Mouse (Mus musculus): ENCODE results near the gene Zfp414.
"Not testable (repeated sequence)": the region's sequence is repeated elsewhere in the genome, so short reads cannot be mapped to it uniquely, and the experiment has no call there.

Gene Zfp414

GRCm38 (mm10) chr17:33628621-33629486 is at the start of gene Zfp414:
Zfp414 (plus strand) TSS chr17:33629090.
- in situ Hi-C loops (cut with MseI, MboI) = no loop called here

- in situ Hi-C loops (cut with MseI, MboI) = no loop called here
Observed at GRCm38 (mm10) chr17:33584061-33584460, 44.8 kb upstream of the Zfp414 start.

GRCm38 (mm10) chr17:33586011-33586410 is 42.9 kb upstream of the Zfp414 start:
- in situ Hi-C loops (cut with MseI, MboI) = no loop called here

- in situ Hi-C loops (cut with MseI, MboI) = no loop called here
Observed at GRCm38 (mm10) chr17:33597271-33597670, 31.6 kb upstream of the Zfp414 start.

- in situ Hi-C loops (cut with MseI, MboI) = no loop called here
Observed at GRCm38 (mm10) chr17:33598506-33598905, 30.4 kb upstream of the Zfp414 start.

- in situ Hi-C loops (cut with MseI, MboI) = no loop called here
Observed at GRCm38 (mm10) chr17:33599836-33600475, 28.9 kb upstream of the Zfp414 start.

- in situ Hi-C loops (cut with MseI, MboI) = no loop called here
Observed at GRCm38 (mm10) chr17:33600831-33601230, 28.1 kb upstream of the Zfp414 start.

- in situ Hi-C loops (cut with MseI, MboI) = no loop called here
Observed at GRCm38 (mm10) chr17:33601947-33602346, 26.9 kb upstream of the Zfp414 start.

GRCm38 (mm10) chr17:33607273-33607672 is 21.6 kb upstream of the Zfp414 start:
- in situ Hi-C loops (cut with MseI, MboI) = no loop called here

- in situ Hi-C loops (cut with MseI, MboI) = no loop called here
Observed at GRCm38 (mm10) chr17:33610548-33610947, 18.3 kb upstream of the Zfp414 start.

GRCm38 (mm10) chr17:33613726-33614125 is 15.2 kb upstream of the Zfp414 start:
- in situ Hi-C loops (cut with MseI, MboI) = not testable (repeated sequence)

GRCm38 (mm10) chr17:33627281-33627680 is 1.6 kb upstream of the Zfp414 start:
- in situ Hi-C loops (cut with MseI, MboI) = no loop called here

- in situ Hi-C loops (cut with MseI, MboI) = no loop called here
Observed at GRCm38 (mm10) chr17:33629487-33630125, 716 bp downstream of the Zfp414 start.

GRCm38 (mm10) chr17:33630171-33630895 is 1.4 kb downstream of the Zfp414 start:
- in situ Hi-C loops (cut with MseI, MboI) = no loop called here

- in situ Hi-C loops (cut with MseI, MboI) = no loop called here
Observed at GRCm38 (mm10) chr17:33631236-33631635, 2.3 kb downstream of the Zfp414 start.

GRCm38 (mm10) chr17:33631796-33632195 is 2.9 kb downstream of the Zfp414 start:
- in situ Hi-C loops (cut with MseI, MboI) = no loop called here

GRCm38 (mm10) chr17:33637038-33637437 is 8.1 kb downstream of the Zfp414 start:
- in situ Hi-C loops (cut with MseI, MboI) = no loop called here

- in situ Hi-C loops (cut with MseI, MboI) = no loop called here
Observed at GRCm38 (mm10) chr17:33637516-33638276, 8.8 kb downstream of the Zfp414 start, which contains the start of gene Pram1. Pram1 (plus strand) TSS chr17:33638056.

GRCm38 (mm10) chr17:33639743-33640142 is 10.9 kb downstream of the Zfp414 start:
- in situ Hi-C loops (cut with MseI, MboI) = no loop called here

GRCm38 (mm10) chr17:33644068-33644467 is 15.2 kb downstream of the Zfp414 start:
- in situ Hi-C loops (cut with MseI, MboI) = no loop called here

GRCm38 (mm10) chr17:33645073-33645472 is 16.2 kb downstream of the Zfp414 start:
- in situ Hi-C loops (cut with MseI, MboI) = no loop called here

All from mouse trophoblast stem cell (cell line).